Mouse (Mus musculus): ENCODE results near the gene Ppp1r9b. TPM values are rescaled to one million over a fixed set of nuclear protein-coding genes. Genes with fewer than 3 reads are reported as not detected.

Ppp1r9b gene
- polyA plus RNA-seq, 1 experiment from 2014 or later: 20.8 TPM

GRCm38 (mm10) chr11:95053062-95053461, 62.2 kb downstream of the Ppp1r9b start:
- Histone ChIP-seq H3K9me3 (replicated peaks; ENCODE audit: control insufficient read depth, low read length) (no peaks in the 10 kb centered on the region), H3K4me1 (ENCODE audit: control insufficient read depth, insufficient read depth, low read length) (no peaks in the 10 kb centered on the region), H3K4me3 (ENCODE audit: low read depth, low read length) (no peak overlapping the region), H3K27me3 (replicated peaks; ENCODE audit: control insufficient read depth, insufficient read depth, low read length) (no peaks in the 10 kb centered on the region), H3K4me2 (ENCODE audit: low read length) (no peak overlapping the region), H3K27ac (ENCODE audit: low read depth, low read length) (no peak overlapping the region), H3K36me3 (ENCODE audit: control insufficient read depth, insufficient read depth, low read length) (no peaks in the 10 kb centered on the region), H3K9ac (ENCODE audit: low read length) (no peak overlapping the region)
- ATAC-seq (no peak), DNase-seq (ENCODE audit: low spot score) (no peak)
- WGBS: 81% methylated on average over 9 of the region's 9 CpGs

Other genes with a start within 250 kb of the Ppp1r9b start
- gene Cdc34b, start 249.3 kb upstream of the Ppp1r9b start, polyA plus RNA-seq (2014; fragmentation: Nextera tagmentation; extraction: Ambion mirVana): not detected in 2 replicates
- gene Tmem92, start 208.3 kb upstream of the Ppp1r9b start, polyA plus RNA-seq (2014; fragmentation: Nextera tagmentation; extraction: Ambion mirVana): not detected in 2 replicates
- gene Col1a1, start 54.8 kb upstream of the Ppp1r9b start, polyA plus RNA-seq (2014; fragmentation: Nextera tagmentation; extraction: Ambion mirVana): 20.6 and 41.7 TPM in 2 replicates
- not detected in 2 replicates for gene Hils1, start 23.4 kb upstream of the Ppp1r9b start, polyA plus RNA-seq (2014; fragmentation: Nextera tagmentation; extraction: Ambion mirVana)
- gene Sgca, start 14.7 kb upstream of the Ppp1r9b start, polyA plus RNA-seq (2014; fragmentation: Nextera tagmentation; extraction: Ambion mirVana): not detected in 2 replicates
- 81.7 and 96.5 TPM in 2 replicates for gene Samd14, start 18.8 kb downstream of the Ppp1r9b start, polyA plus RNA-seq (2014; fragmentation: Nextera tagmentation; extraction: Ambion mirVana)
- gene Pdk2, start 50.3 kb downstream of the Ppp1r9b start, polyA plus RNA-seq (2014; fragmentation: Nextera tagmentation; extraction: Ambion mirVana): 20.1 and 24.2 TPM in 2 replicates
- 4.1 and 4.8 TPM in 2 replicates for gene Itga3, start 85.8 kb downstream of the Ppp1r9b start, polyA plus RNA-seq (2014; fragmentation: Nextera tagmentation; extraction: Ambion mirVana)
- gene Dlx3, start 129.1 kb downstream of the Ppp1r9b start, polyA plus RNA-seq (2014; fragmentation: Nextera tagmentation; extraction: Ambion mirVana): not detected in 2 replicates
- gene Dlx4, start 155.2 kb downstream of the Ppp1r9b start, polyA plus RNA-seq (2014; fragmentation: Nextera tagmentation; extraction: Ambion mirVana): 0.11 TPM in 1 of 2 replicates, not detected in the other

Data from forebrain, embryonic 14.5 days (tissue).